In the genomic region with DNA sequence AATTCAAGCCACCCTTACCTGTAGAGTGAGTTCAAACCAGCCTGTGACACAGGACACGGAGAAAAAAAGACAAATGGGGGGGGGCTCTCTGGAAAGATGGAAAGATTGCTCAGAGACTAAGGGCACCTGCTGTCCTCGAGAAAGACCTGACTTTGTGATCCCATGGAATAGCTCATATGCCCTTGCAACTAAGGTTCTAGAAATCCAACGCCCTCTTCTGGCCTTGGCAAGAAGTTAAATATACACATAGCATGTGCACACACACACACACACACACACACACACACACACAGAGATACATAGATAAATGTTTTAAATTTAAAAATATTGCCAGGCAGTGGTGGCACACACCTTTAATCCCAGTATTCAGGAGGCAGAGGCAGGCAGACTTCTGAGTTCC, we compare ENCODE assay signal across 9 mouse cellular contexts. TPM values are rescaled to one million over a fixed set of nuclear protein-coding genes. Genes with fewer than 3 reads are reported as not detected.
DNase-seq lines count a peak whose midpoint lies in the region; ATAC-seq and TF ChIP-seq lines count a peak whose summit lies in the region.
"Had no signal": no experiment of that assay in that cellular context is flagged by ENCODE, and none has a peak within 500 bp of the region (broad histone marks: within the 10 kb centered on the region; RNA-seq: fewer than 3 reads in every experiment).

No protein-coding gene starts in this region.

- no peak overlapping the region for H3K9ac ChIP-seq in kidney, postnatal 0 days (ENCODE audit: low read depth, low read length)
- H3K9ac ChIP-seq in embryonic facial prominence, embryonic 11.5 days (replicated peaks; ENCODE audit: low read length) = peak overlapping the region; percentile 73; the same call in 1 of the 2 replicates
- peak overlapping the region; percentile 69; the same call in 1 of the 2 replicates for H3K9ac ChIP-seq in neural tube, embryonic 15.5 days (replicated peaks)

- no peak for DNase-seq in kidney, postnatal 0 days (ENCODE audit: low spot score)
- DNase-seq in kidney, adult 18-20 months = no peak
- DNase-seq in embryonic facial prominence, embryonic 11.5 days (ENCODE audit: low spot score) = no peak
- no peak for DNase-seq in limb, embryonic 10.5 days (ENCODE audit: low spot score)
- no peak for DNase-seq in right cerebral cortex, adult 2 months (ENCODE audit: low spot score in 2 of 2)
- no peak for DNase-seq in spleen, postnatal 10 days (ENCODE audit: low spot score in 2 of 2)
- no peak for DNase-seq in kidney, adult 9 months

- no peak for ATAC-seq in kidney, postnatal 0 days (replicated peaks; ENCODE audit: low FRiP score, low read depth)
- ATAC-seq in embryonic facial prominence, embryonic 11.5 days (replicated peaks; ENCODE audit: insufficient number of reproducible peaks, low FRiP score, low TSS enrichment, low read depth) = peak; percentile 25; the same call in 1 of the 2 replicates
- ATAC-seq in neural tube, embryonic 15.5 days (ENCODE audit: low FRiP score) = no peak

- no peaks in the 10 kb centered on the region for H3K36me3 ChIP-seq in kidney, postnatal 0 days (ENCODE audit: insufficient read depth, low read length)
- no peaks in the 10 kb centered on the region for H3K36me3 ChIP-seq in embryonic facial prominence, embryonic 11.5 days (replicated peaks; ENCODE audit: control insufficient read depth, insufficient read depth, low read depth, low read length)
- 0 out of 2 replicates have a peak, but pooled peaks cover 5% of the 10 kb centered on the region for H3K36me3 ChIP-seq in limb, embryonic 10.5 days
- no peaks in the 10 kb centered on the region for H3K36me3 ChIP-seq in neural tube, embryonic 15.5 days

- H3K27me3 ChIP-seq in kidney, postnatal 0 days (ENCODE audit: insufficient read depth, low read length) = no peaks in the 10 kb centered on the region
- H3K27me3 ChIP-seq in embryonic facial prominence, embryonic 11.5 days (ENCODE audit: control insufficient read depth, insufficient read depth, low read length) = no peaks in the 10 kb centered on the region
- H3K27me3 ChIP-seq in limb, embryonic 10.5 days (ENCODE audit: low read depth, poor library complexity, severe bottlenecking) = no peaks in the 10 kb centered on the region
- H3K27me3 ChIP-seq in neural tube, embryonic 15.5 days (replicated peaks) = no peaks in the 10 kb centered on the region

- H3K4me2 ChIP-seq in kidney, postnatal 0 days (ENCODE audit: low read length) = peak overlapping the region; percentile 57; the same call in 1 of the 2 replicates
- peak overlapping the region; percentile 75 for H3K4me2 ChIP-seq in embryonic facial prominence, embryonic 11.5 days (ENCODE audit: low read depth, low read length)
- H3K4me2 ChIP-seq in neural tube, embryonic 15.5 days = peak overlapping the region; percentile 89

- TF ChIP-seq CTCF in kidney, postnatal 0 days (IDR thresholded peaks at IDR 0.05; ENCODE audit: low read depth) = no peak

- no peak overlapping the region for H3K27ac ChIP-seq in kidney, postnatal 0 days
- H3K27ac ChIP-seq in embryonic facial prominence, embryonic 11.5 days (replicated peaks; ENCODE audit: low read depth, low read length) = no peak overlapping the region
- peak overlapping the region; percentile 94 for H3K27ac ChIP-seq in limb, embryonic 10.5 days
- peak overlapping the region; percentile 85; the same call in 1 of the 2 replicates for H3K27ac ChIP-seq in neural tube, embryonic 15.5 days (replicated peaks)
- H3K27ac ChIP-seq: macrophage had no signal

- H3K4me1 ChIP-seq in kidney, postnatal 0 days (replicated peaks; ENCODE audit: insufficient read depth, low read length) = peaks cover 5% of the 10 kb centered on the region; the same call in 1 of the 2 replicates
- H3K4me1 ChIP-seq in embryonic facial prominence, embryonic 11.5 days (ENCODE audit: control insufficient read depth, insufficient read depth, low read length) = no peaks in the 10 kb centered on the region
- H3K4me1 ChIP-seq in limb, embryonic 10.5 days = peaks cover 19% of the 10 kb centered on the region
- peaks cover 30% of the 10 kb centered on the region for H3K4me1 ChIP-seq in neural tube, embryonic 15.5 days

- WGBS in kidney, postnatal 0 days = 41% methylated on average over 3 of the region's 3 CpGs
- WGBS in embryonic facial prominence, embryonic 11.5 days = 53% methylated on average over 3 of the region's 3 CpGs
- 48% methylated on average over 3 of the region's 3 CpGs for WGBS in limb, embryonic 10.5 days
- WGBS in neural tube, embryonic 15.5 days = 50% methylated on average over 3 of the region's 3 CpGs

- H3K9me3 ChIP-seq in kidney, postnatal 0 days (replicated peaks; ENCODE audit: low read length) = no peaks in the 10 kb centered on the region
- H3K9me3 ChIP-seq in embryonic facial prominence, embryonic 11.5 days (replicated peaks; ENCODE audit: control insufficient read depth, low read length) = no peaks in the 10 kb centered on the region
- no peaks in the 10 kb centered on the region for H3K9me3 ChIP-seq in limb, embryonic 10.5 days (replicated peaks)
- no peaks in the 10 kb centered on the region for H3K9me3 ChIP-seq in neural tube, embryonic 15.5 days (replicated peaks)

- H3K4me3 ChIP-seq in kidney, postnatal 0 days (replicated peaks; ENCODE audit: low read depth, low read length) = no peak overlapping the region
- peak overlapping the region; percentile 67 for H3K4me3 ChIP-seq in embryonic facial prominence, embryonic 11.5 days (ENCODE audit: low read depth, low read length)
- peak overlapping the region; percentile 73 for H3K4me3 ChIP-seq in limb, embryonic 10.5 days
- peak overlapping the region; percentile 66 for H3K4me3 ChIP-seq in neural tube, embryonic 15.5 days (replicated peaks)

RNA-seq across cellular contexts. Expression of gene Crtc1, which starts 0.9 kb away (rescaled TPM):
- 13.6 and 14.6 TPM in 2 replicates for polyA plus RNA-seq in kidney, postnatal 0 days (2015; fragmentation: Nextera tagmentation; extraction: Ambion mirVana)
- 10.2 and 11.8 TPM in 2 replicates for polyA plus RNA-seq in embryonic facial prominence, embryonic 11.5 days (2014; fragmentation: Nextera tagmentation; extraction: Ambion mirVana)
- polyA plus RNA-seq in limb, embryonic 10.5 days (2016; fragmentation: Nextera tagmentation; extraction: Ambion mirVana) = 20.1 and 23.2 TPM in 2 replicates
- 44.9 and 45.6 TPM in 2 replicates for polyA plus RNA-seq in neural tube, embryonic 15.5 days (2015; fragmentation: Nextera tagmentation; extraction: Ambion mirVana)

RNA-seq across cellular contexts. Expression of gene Klhl26, which starts 36.5 kb away (rescaled TPM):
- polyA plus RNA-seq in kidney, postnatal 0 days (2015; fragmentation: Nextera tagmentation; extraction: Ambion mirVana) = 19.1 and 19.5 TPM in 2 replicates
- polyA plus RNA-seq in embryonic facial prominence, embryonic 11.5 days (2014; fragmentation: Nextera tagmentation; extraction: Ambion mirVana) = 15.4 and 17.9 TPM in 2 replicates
- 24.1 and 29.0 TPM in 2 replicates for polyA plus RNA-seq in limb, embryonic 10.5 days (2016; fragmentation: Nextera tagmentation; extraction: Ambion mirVana)
- 33.3 and 35.0 TPM in 2 replicates for polyA plus RNA-seq in neural tube, embryonic 15.5 days (2015; fragmentation: Nextera tagmentation; extraction: Ambion mirVana)

RNA-seq across cellular contexts. Expression of gene Tmem59l, which starts 46.9 kb away (rescaled TPM):
- 3.0 and 3.5 TPM in 2 replicates for polyA plus RNA-seq in kidney, postnatal 0 days (2015; fragmentation: Nextera tagmentation; extraction: Ambion mirVana)
- 25.4 and 25.7 TPM in 2 replicates for polyA plus RNA-seq in embryonic facial prominence, embryonic 11.5 days (2014; fragmentation: Nextera tagmentation; extraction: Ambion mirVana)
- 22.4 and 23.7 TPM in 2 replicates for polyA plus RNA-seq in limb, embryonic 10.5 days (2016; fragmentation: Nextera tagmentation; extraction: Ambion mirVana)
- 153 and 188 TPM in 2 replicates for polyA plus RNA-seq in neural tube, embryonic 15.5 days (2015; fragmentation: Nextera tagmentation; extraction: Ambion mirVana)
- polyA plus RNA-seq: macrophage had no signal

RNA-seq across cellular contexts. Expression of gene Crlf1, which starts 52.7 kb away (rescaled TPM):
- polyA plus RNA-seq in kidney, postnatal 0 days (2015; fragmentation: Nextera tagmentation; extraction: Ambion mirVana) = 31.3 and 33.7 TPM in 2 replicates
- 63.8 and 64.7 TPM in 2 replicates for polyA plus RNA-seq in embryonic facial prominence, embryonic 11.5 days (2014; fragmentation: Nextera tagmentation; extraction: Ambion mirVana)
- 79.8 and 126 TPM in 2 replicates for polyA plus RNA-seq in limb, embryonic 10.5 days (2016; fragmentation: Nextera tagmentation; extraction: Ambion mirVana)
- polyA plus RNA-seq in neural tube, embryonic 15.5 days (2015; fragmentation: Nextera tagmentation; extraction: Ambion mirVana) = 7.9 and 8.7 TPM in 2 replicates
- polyA plus RNA-seq: macrophage had no signal

Comparison
In these comparisons a context has a peak if more than half of its experiments do, and no peak if none do; other contexts are left out.
1. H3K27ac ChIP-seq: peak in limb, embryonic 10.5 days (single experiment) and neural tube, embryonic 15.5 days (single experiment); none in kidney, postnatal 0 days (single experiment) and embryonic facial prominence, embryonic 11.5 days (single experiment).
2. Peak in every context shown above with its lines, with median percentiles within 50 percentile points of each other: H3K4me2 ChIP-seq.